Mouse (Mus musculus): ENCODE measurements around the gene Mef2a.

GRCm38 (mm10) chr7:67373975-67374374, 1.3 kb upstream of the Mef2a start:
- TF ChIP-seq CTCF (IDR thresholded peaks at IDR 0.05; ENCODE audit: borderline replicate concordance, insufficient read depth, low read length) (no peak), POLR2A (IDR thresholded peaks at IDR 0.05; ENCODE audit: low read depth, low read length) (no peak)

Data from embryonic fibroblast, embryonic 13.5 days (primary cell).